Mouse (Mus musculus): ENCODE measurements around the gene Exosc10. TPM values are rescaled to one million over a fixed set of nuclear protein-coding genes. Genes with fewer than 3 reads are reported as not detected.
A peak's percentile ranks its signal among the peaks of the same experiment; 100 is the strongest.

The Exosc10 gene
- 61.1 and 65.9 TPM in 2 replicates for total RNA-seq (2017)

DNA sequence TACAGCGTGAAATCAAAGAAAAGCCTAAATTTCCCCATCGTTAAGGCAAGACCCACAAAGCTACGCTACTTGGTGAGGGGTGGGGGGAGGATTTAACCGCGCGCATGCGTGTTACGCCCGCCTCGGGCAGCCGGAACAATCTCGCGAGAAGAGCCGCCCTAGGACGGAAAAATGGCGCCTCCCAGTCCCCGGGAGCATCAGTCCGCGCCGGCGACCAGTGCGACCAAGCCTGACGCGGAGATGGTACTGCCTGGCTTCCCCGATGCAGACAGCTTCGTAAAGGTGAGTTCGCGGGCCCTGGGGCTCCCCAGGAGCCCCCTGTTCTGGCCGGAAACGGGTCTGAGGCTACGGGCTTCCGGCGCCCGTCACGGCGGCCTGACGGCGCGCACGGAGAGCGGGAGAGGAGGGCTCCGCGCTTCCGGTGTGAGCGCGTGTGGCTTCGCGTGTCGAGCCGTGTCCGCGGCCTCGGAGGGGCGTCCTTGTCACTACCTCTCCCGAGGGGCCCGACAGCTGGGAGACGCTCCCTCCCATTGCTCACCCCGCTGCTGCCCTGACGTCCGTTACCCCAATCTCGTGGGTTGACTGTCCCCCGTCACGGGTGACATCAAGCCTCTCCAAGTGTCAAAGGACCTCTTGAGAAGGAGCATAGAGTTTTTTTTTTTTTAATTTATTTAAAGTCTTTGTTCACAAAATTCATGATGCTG, at the start of gene Exosc10:
Gene Exosc10 (plus strand): TSS at position 133 of the 704 bp plus-strand sequence.
- peak; percentile 83 for ATAC-seq (ENCODE audit: extremely low read depth, insufficient number of reproducible peaks, low FRiP score, poor library complexity, severe bottlenecking)

GRCm38 (mm10) chr4:148509450-148510084, 48.7 kb upstream of the Exosc10 start:
- no peak for ATAC-seq (ENCODE audit: extremely low read depth, insufficient number of reproducible peaks, low FRiP score, poor library complexity, severe bottlenecking)

- no peak for ATAC-seq (ENCODE audit: extremely low read depth, insufficient number of reproducible peaks, low FRiP score, poor library complexity, severe bottlenecking)
Measured at GRCm38 (mm10) chr4:148510691-148511090, 47.5 kb upstream of the Exosc10 start.

- no peak for ATAC-seq (ENCODE audit: extremely low read depth, insufficient number of reproducible peaks, low FRiP score, poor library complexity, severe bottlenecking)
Measured at GRCm38 (mm10) chr4:148511334-148511733, 46.9 kb upstream of the Exosc10 start.

DNA sequence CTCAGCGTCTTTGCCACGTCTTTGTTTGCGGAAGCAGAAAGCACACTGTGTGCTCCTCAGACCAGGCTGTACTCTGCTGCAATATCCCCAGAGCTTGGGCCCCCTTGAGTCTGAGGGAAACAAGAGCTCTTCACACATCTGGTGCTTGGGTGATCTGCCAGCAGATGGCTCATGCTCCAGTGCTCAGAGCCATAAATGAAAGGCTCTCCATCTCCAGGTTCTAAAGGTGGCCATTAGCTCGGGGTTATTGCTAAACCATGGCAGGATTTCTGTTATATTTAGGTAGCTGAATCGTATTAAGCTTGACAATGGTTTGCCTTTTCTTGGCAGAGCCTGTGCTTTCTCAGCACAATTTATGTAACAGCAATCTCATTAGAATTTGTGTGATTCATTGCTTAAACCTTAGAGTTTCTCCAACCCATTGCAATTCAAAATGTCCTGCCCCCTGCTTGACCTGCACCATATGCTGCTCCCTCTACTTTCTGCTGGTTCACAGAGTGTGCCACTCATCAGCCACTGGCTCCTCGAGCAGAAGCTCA, 45.1 kb upstream of the Exosc10 start:
- ATAC-seq (ENCODE audit: extremely low read depth, insufficient number of reproducible peaks, low FRiP score, poor library complexity, severe bottlenecking) = no peak

DNA sequence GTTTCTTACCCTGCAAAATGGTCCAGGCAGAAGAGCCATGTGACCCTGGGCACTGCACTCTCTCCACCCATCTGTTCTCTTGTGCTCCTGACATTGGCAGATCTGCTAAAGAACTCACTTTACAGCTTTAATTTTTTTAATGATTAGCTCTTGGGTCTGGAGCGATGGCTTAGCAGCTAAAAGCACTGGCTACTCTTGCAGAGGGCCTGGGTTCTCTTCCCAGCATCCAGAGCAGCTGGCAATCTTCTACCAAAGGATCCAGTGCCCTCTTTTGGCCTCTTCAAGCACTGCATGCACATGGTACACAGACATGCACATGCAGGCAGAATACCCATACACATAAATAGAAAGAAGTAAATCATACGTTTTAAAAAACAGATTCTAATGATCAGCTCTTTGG, 42.9 kb upstream of the Exosc10 start:
- no peak for ATAC-seq (ENCODE audit: extremely low read depth, insufficient number of reproducible peaks, low FRiP score, poor library complexity, severe bottlenecking)

GRCm38 (mm10) chr4:148517809-148518208, 40.4 kb upstream of the Exosc10 start:
- ATAC-seq (ENCODE audit: extremely low read depth, insufficient number of reproducible peaks, low FRiP score, poor library complexity, severe bottlenecking) = no peak

GRCm38 (mm10) chr4:148518235-148518795, 39.9 kb upstream of the Exosc10 start:
- ATAC-seq (ENCODE audit: extremely low read depth, insufficient number of reproducible peaks, low FRiP score, poor library complexity, severe bottlenecking) = no peak

DNA sequence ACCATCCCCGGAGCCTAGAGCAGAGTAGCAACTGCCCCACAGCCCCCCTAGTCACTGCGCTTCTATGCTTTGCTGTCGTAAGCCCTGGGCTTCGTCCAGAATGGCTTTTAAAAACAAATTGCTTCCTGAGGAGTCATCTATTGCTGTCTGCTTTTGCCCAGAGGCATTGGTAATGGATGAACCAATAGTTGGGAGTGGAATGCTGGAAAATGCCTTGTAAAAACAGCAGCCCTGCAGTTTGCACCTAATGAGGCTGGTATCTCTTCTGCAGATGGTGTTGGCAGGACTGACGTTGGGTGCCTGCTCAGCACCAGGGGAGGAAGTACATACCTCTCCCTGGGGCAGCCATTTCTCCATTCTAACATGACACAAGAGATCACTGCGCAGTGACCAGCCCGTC, 34.7 kb upstream of the Exosc10 start:
- ATAC-seq (ENCODE audit: extremely low read depth, insufficient number of reproducible peaks, low FRiP score, poor library complexity, severe bottlenecking) = no peak

- no peak for ATAC-seq (ENCODE audit: extremely low read depth, insufficient number of reproducible peaks, low FRiP score, poor library complexity, severe bottlenecking)
Measured at GRCm38 (mm10) chr4:148527158-148527910, 30.9 kb upstream of the Exosc10 start.

- ATAC-seq (ENCODE audit: extremely low read depth, insufficient number of reproducible peaks, low FRiP score, poor library complexity, severe bottlenecking) = no peak
Measured at GRCm38 (mm10) chr4:148530351-148530750, 27.9 kb upstream of the Exosc10 start.

DNA sequence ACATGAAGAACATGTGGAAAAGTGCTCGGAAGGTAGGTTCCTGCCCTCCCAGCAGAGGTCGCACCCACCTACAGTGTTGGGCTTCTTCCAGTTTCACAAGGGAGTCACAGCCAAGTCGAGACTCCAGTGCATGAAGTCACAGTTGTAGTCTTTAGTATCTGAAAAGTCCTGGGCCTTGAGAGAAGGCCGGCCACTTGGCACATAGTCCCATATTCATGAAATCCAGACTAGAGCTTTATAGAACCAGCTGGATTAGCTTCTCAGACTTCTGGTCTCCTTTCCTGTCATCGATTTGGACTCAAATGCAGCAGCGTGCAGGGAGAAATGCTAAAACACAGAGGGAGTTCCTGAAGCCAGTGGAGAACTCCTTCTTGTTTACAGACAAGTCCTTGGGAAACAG, 27.5 kb upstream of the Exosc10 start:
- no peak for ATAC-seq (ENCODE audit: extremely low read depth, insufficient number of reproducible peaks, low FRiP score, poor library complexity, severe bottlenecking)

DNA sequence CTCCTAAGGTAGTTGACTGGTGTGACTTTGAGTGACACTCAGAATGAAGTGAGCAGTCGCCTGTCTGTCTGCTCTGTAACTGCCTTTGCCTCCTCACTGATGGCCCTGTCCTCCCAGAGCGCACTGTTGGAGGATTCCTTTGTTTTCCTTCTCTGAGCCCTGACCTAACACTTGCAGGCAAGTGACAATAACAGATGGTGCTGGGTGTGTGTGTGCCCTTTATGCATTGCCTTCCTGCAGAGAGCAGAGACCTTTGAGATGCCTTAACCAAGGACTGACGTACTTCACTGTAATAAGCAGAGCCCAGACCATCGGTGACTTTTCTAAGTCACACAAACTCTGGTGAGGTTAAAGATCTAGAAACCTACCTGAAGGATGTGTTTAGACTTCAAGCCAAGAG, 26.9 kb upstream of the Exosc10 start:
- no peak for ATAC-seq (ENCODE audit: extremely low read depth, insufficient number of reproducible peaks, low FRiP score, poor library complexity, severe bottlenecking)

DNA sequence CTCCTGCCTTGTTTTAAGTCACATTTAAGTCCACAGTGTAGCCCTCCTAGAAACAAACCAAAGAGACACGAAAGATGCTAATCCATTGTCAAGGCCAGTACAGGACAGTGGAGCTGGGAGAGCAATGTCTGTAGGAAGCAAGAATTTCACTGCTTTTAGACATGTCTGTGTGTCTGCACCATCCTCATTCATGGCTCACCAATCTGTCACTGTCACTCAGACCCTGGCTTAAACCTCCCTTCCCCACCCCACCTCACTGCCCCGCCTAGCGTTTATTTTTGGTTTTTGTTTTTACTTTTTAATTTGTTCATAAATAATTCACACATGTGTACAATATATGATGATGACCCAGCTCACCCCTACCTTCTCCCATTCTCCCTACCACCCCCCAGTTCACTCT, 25.7 kb upstream of the Exosc10 start:
- no peak for ATAC-seq (ENCODE audit: extremely low read depth, insufficient number of reproducible peaks, low FRiP score, poor library complexity, severe bottlenecking)

GRCm38 (mm10) chr4:148533613-148534328, 24.5 kb upstream of the Exosc10 start:
- ATAC-seq (ENCODE audit: extremely low read depth, insufficient number of reproducible peaks, low FRiP score, poor library complexity, severe bottlenecking) = no peak

DNA sequence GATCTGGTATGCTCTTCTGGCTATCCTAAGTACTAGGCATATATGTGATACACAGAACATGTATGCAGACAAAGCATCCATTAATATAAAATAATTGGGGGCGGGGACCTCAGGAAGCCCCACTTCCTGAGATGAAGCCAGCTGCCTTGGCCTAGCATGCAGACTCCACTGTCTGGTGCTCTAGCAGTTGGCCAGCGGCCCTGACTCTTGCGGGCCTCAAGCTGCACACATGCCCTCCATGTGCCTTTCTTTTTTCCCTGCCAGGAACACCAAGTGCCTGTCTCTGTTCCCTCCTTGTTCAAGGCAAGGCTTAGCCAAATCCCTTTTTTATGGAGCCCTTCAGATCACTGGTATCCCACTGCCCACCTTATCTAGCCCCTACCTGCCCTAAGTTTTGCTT, 22.4 kb upstream of the Exosc10 start:
- no peak for ATAC-seq (ENCODE audit: extremely low read depth, insufficient number of reproducible peaks, low FRiP score, poor library complexity, severe bottlenecking)

GRCm38 (mm10) chr4:148549106-148549505, 9.1 kb upstream of the Exosc10 start:
- ATAC-seq (ENCODE audit: extremely low read depth, insufficient number of reproducible peaks, low FRiP score, poor library complexity, severe bottlenecking) = no peak

DNA sequence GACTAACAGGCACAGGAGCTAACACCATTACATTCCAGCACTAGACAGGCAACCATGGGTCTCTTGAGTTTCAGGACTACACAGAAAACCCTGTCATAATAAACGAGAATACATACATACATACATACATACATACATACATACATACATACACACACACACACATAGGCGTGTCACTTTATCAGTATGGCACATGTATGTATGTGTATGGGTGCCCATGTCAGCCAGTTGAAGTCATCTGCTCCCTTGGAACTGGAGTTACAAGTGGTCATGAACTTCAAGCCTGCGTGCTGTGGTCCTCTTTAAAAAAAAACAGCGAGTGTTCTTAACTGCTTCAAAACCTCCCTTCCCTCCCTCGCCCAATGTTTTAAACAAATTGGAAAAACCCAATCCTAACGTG, 463 bp upstream of the Exosc10 start:
- no peak for ATAC-seq (ENCODE audit: extremely low read depth, insufficient number of reproducible peaks, low FRiP score, poor library complexity, severe bottlenecking)

DNA sequence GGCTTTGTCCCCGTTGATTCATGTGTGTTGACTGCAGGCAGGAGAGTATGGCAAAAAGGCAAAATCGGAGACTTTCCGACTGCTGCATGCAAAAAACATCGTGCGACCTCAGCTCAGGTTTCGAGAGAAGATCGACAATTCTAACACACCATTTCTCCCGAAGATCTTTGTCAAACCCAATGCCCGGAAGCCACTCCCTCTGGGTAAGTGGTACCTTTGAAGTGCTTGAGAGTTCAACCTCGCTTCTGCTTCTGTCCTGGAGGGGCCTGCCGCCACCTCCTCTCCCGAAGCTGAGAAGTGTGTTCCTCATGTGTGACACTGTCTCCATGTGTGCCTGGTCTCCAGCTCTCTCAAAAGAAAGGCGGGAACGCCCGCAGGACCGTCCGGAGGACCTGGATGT, 4.4 kb downstream of the Exosc10 start:
- ATAC-seq (ENCODE audit: extremely low read depth, insufficient number of reproducible peaks, low FRiP score, poor library complexity, severe bottlenecking) = no peak
